ENCODE assay signal across 7 mouse cellular contexts in genomic region chr8:13200301-13201012, GRCm38 (mm10). TPM values are rescaled to one million over a fixed set of nuclear protein-coding genes. Genes with fewer than 3 reads are reported as not detected.
A peak's percentile ranks its signal among the peaks of the same experiment; 100 is the strongest.
DNase-seq lines count a peak whose midpoint lies in the region; ATAC-seq and TF ChIP-seq lines count a peak whose summit lies in the region.

Gene Grtp1 (minus strand): TSS chr8:13200620.

- no peak within 1 kb of the TSS for H3K27ac ChIP-seq in hindbrain, embryonic 12.5 days
- H3K27ac ChIP-seq in limb, embryonic 13.5 days: no peak within 1 kb of the TSS
- H3K27ac ChIP-seq in midbrain, embryonic 12.5 days (replicated peaks): no peak within 1 kb of the TSS
- H3K27ac ChIP-seq in stomach, postnatal 0 days (replicated peaks): peak within 1 kb of the TSS; percentile 84

- H3K9ac ChIP-seq in hindbrain, embryonic 12.5 days: peak within 1 kb of the TSS; percentile 76
- H3K9ac ChIP-seq in limb, embryonic 13.5 days: peak within 1 kb of the TSS; percentile 79
- H3K9ac ChIP-seq in midbrain, embryonic 12.5 days (replicated peaks): peak within 1 kb of the TSS; percentile 83
- H3K9ac ChIP-seq in stomach, postnatal 0 days (ENCODE audit: low read length): peak within 1 kb of the TSS; percentile 70

- H3K27me3 ChIP-seq in erythroblast, embryonic 14.5 days (ENCODE audit: control insufficient read depth): peaks cover 11% of the 10 kb centered on the region
- peaks cover 44% of the 10 kb centered on the region for H3K27me3 ChIP-seq in hindbrain, embryonic 12.5 days
- H3K27me3 ChIP-seq in limb, embryonic 13.5 days: peaks cover 50% of the 10 kb centered on the region
- peaks cover 48% of the 10 kb centered on the region for H3K27me3 ChIP-seq in midbrain, embryonic 12.5 days
- no peaks in the 10 kb centered on the region for H3K27me3 ChIP-seq in stomach, postnatal 0 days (ENCODE audit: control insufficient read depth, insufficient read depth, low read length)

- peaks cover 73% of the 10 kb centered on the region for H3K4me1 ChIP-seq in erythroblast, embryonic 14.5 days (ENCODE audit: control insufficient read depth)
- peaks cover 10% of the 10 kb centered on the region for H3K4me1 ChIP-seq in hindbrain, embryonic 12.5 days
- peaks cover 13% of the 10 kb centered on the region for H3K4me1 ChIP-seq in limb, embryonic 13.5 days
- H3K4me1 ChIP-seq in midbrain, embryonic 12.5 days: peaks cover 12% of the 10 kb centered on the region
- H3K4me1 ChIP-seq in stomach, postnatal 0 days (replicated peaks; ENCODE audit: control insufficient read depth, insufficient read depth): no peaks in the 10 kb centered on the region

- WGBS in hindbrain, embryonic 12.5 days: under 1% methylated on average over 53 of the region's 58 CpGs
- 1% methylated on average over 50 of the region's 58 CpGs for WGBS in limb, embryonic 13.5 days
- WGBS in midbrain, embryonic 12.5 days: under 1% methylated on average over 52 of the region's 58 CpGs
- under 1% methylated on average over 54 of the region's 58 CpGs for WGBS in stomach, postnatal 0 days

- no peak for TF ChIP-seq EP300 in stomach, postnatal 0 days (optimal IDR thresholded peaks at IDR 0.05)

- H3K36me3 ChIP-seq in erythroblast, embryonic 14.5 days (ENCODE audit: control insufficient read depth): peaks cover 41% of the 10 kb centered on the region
- H3K36me3 ChIP-seq in hindbrain, embryonic 12.5 days: no peaks in the 10 kb centered on the region
- H3K36me3 ChIP-seq in limb, embryonic 13.5 days: no peaks in the 10 kb centered on the region
- H3K36me3 ChIP-seq in midbrain, embryonic 12.5 days: no peaks in the 10 kb centered on the region
- no peaks in the 10 kb centered on the region for H3K36me3 ChIP-seq in stomach, postnatal 0 days (ENCODE audit: control insufficient read depth, insufficient read depth, low read length)

- H3K9me3 ChIP-seq in erythroblast, embryonic 14.5 days (ENCODE audit: control insufficient read depth, low read length): peaks cover 5% of the 10 kb centered on the region
- no peaks in the 10 kb centered on the region for H3K9me3 ChIP-seq in hindbrain, embryonic 12.5 days (replicated peaks)
- no peaks in the 10 kb centered on the region for H3K9me3 ChIP-seq in limb, embryonic 13.5 days
- H3K9me3 ChIP-seq in midbrain, embryonic 12.5 days: no peaks in the 10 kb centered on the region
- no peaks in the 10 kb centered on the region for H3K9me3 ChIP-seq in stomach, postnatal 0 days (ENCODE audit: control insufficient read depth, low read length)

- peak; percentile 75 for DNase-seq in ZHBTc4 (ENCODE audit: low read depth, low spot score)
- DNase-seq in stomach, postnatal 0 days (ENCODE audit: low spot score): peak; percentile 82

- peak within 1 kb of the TSS; percentile 87 for H3K4me2 ChIP-seq in hindbrain, embryonic 12.5 days (replicated peaks)
- peak within 1 kb of the TSS; percentile 86 for H3K4me2 ChIP-seq in limb, embryonic 13.5 days (replicated peaks)
- peak within 1 kb of the TSS; percentile 86 for H3K4me2 ChIP-seq in midbrain, embryonic 12.5 days (replicated peaks)
- H3K4me2 ChIP-seq in stomach, postnatal 0 days (replicated peaks; ENCODE audit: low read depth): peak within 1 kb of the TSS; percentile 84

- peak within 1 kb of the TSS; percentile 90 for H3K4me3 ChIP-seq in erythroblast, embryonic 14.5 days (replicated peaks)
- peak within 1 kb of the TSS; percentile 71 for H3K4me3 ChIP-seq in hindbrain, embryonic 12.5 days
- H3K4me3 ChIP-seq in limb, embryonic 13.5 days: peak within 1 kb of the TSS; percentile 83
- H3K4me3 ChIP-seq in midbrain, embryonic 12.5 days: peak within 1 kb of the TSS; percentile 89
- peak within 1 kb of the TSS; percentile 79 for H3K4me3 ChIP-seq in stomach, postnatal 0 days (ENCODE audit: low read depth, low read length)

- ATAC-seq in CD4-positive, CD25-positive, alpha-beta regulatory T cell, adult 4 months: peak; percentile 45
- ATAC-seq in hindbrain, embryonic 12.5 days (ENCODE audit: low FRiP score): peak; percentile 62
- ATAC-seq in limb, embryonic 13.5 days (ENCODE audit: low FRiP score, low read depth): peak; percentile 78
- peak; percentile 83 for ATAC-seq in midbrain, embryonic 12.5 days (ENCODE audit: low FRiP score, low read depth)
- ATAC-seq in stomach, postnatal 0 days (ENCODE audit: low FRiP score, low TSS enrichment): peak; percentile 41

- no peak for TF ChIP-seq CTCF in stomach, postnatal 0 days (IDR thresholded peaks at IDR 0.05; ENCODE audit: low read depth)

RNA-seq across cellular contexts. Expression of gene Grtp1, which starts in this region (rescaled TPM):
- 1 to 10 TPM; 2.8 to 3.2 TPM for polyA plus RNA-seq in CD4-positive, CD25-positive, alpha-beta regulatory T cell, adult 4 months (2017; shearing (Covaris generic))
- polyA plus RNA-seq in erythroblast, embryonic 14.5 days (2012): 1.5 and 2.9 TPM in 2 replicates
- 9.2 and 10.8 TPM in 2 replicates for polyA plus RNA-seq in hindbrain, embryonic 12.5 days (2016; fragmentation: Nextera tagmentation; extraction: Ambion mirVana)
- 16.6 and 16.9 TPM in 2 replicates for polyA plus RNA-seq in limb, embryonic 13.5 days (2015; fragmentation: Nextera tagmentation; extraction: Ambion mirVana)
- 16.4 and 17.1 TPM in 2 replicates for polyA plus RNA-seq in midbrain, embryonic 12.5 days (2016; fragmentation: Nextera tagmentation; extraction: Ambion mirVana)
- 30.6 and 31.8 TPM in 2 replicates for polyA plus RNA-seq in stomach, postnatal 0 days (2015; fragmentation: Nextera tagmentation; extraction: Ambion mirVana)
